Mouse (Mus musculus) bone marrow, adult 2 months (tissue): ENCODE results near the gene Chd3.

ENCODE experiments used
- CTCF ChIP-seq: fragments of 200-500 bp; IDR thresholded peaks from 2 replicates; pipeline ENCODE4 v1.5.1; 2011; ENCODE audit warnings: low read length, control low read depth; ENCODE audit not compliant: control insufficient read depth, insufficient read depth
- POLR2A ChIP-seq: fragments of 200-500 bp; IDR thresholded peaks from 2 replicates; pipeline ENCODE4 v1.6.1; 2011; ENCODE audit warnings: low read depth, mild to moderate bottlenecking, control low read depth, low read length, borderline replicate concordance; ENCODE audit not compliant: control insufficient read depth

- no peak for TF ChIP-seq POLR2A
- TF ChIP-seq CTCF: no peak
Measured at GRCm38 (mm10) chr11:69389531-69390399, 20.6 kb upstream of the Chd3 start.
